Comparison of ENCODE assay signal across 11 mouse cellular contexts in genomic region chr17:24199252-24199651, GRCm38 (mm10). TPM values are rescaled to one million over a fixed set of nuclear protein-coding genes. Genes with fewer than 3 reads are reported as not detected.
DNase-seq lines count a peak whose midpoint lies in the region; ATAC-seq and TF ChIP-seq lines count a peak whose summit lies in the region.
"Had no signal": no experiment of that assay in that cellular context is flagged by ENCODE, and none has a peak within 500 bp of the region (broad histone marks: within the 10 kb centered on the region; RNA-seq: fewer than 3 reads in every experiment).

No protein-coding gene starts in this region.

- no peak for TF ChIP-seq POLR2A in brain, embryonic 14.5 days (IDR thresholded peaks at IDR 0.05; ENCODE audit: borderline replicate concordance, extremely low read depth, insufficient read depth, insufficient read length, poor library complexity, severe bottlenecking)

- peak overlapping the region; percentile 100 for H3K4me2 ChIP-seq in liver, embryonic 12.5 days
- H3K4me2 ChIP-seq: neural tube, embryonic 12.5 days had no signal

- peak; percentile 25 for DNase-seq in brain, embryonic 14.5 days (ENCODE audit: low read depth)
- DNase-seq in layer of hippocampus, adult 2 months (ENCODE audit: low spot score in 2 of 2), result peak; percentile 74 to 80
- no peak for DNase-seq in kidney, adult 18-20 months
- DNase-seq in ovary, adult 18-20 months (ENCODE audit: low spot score), result no peak
- DNase-seq: heart, postnatal 14 days; lung, postnatal 10 days had no signal

- peak overlapping the region; percentile 58 for H3K4me3 ChIP-seq in erythroblast, embryonic 14.5 days (replicated peaks)
- H3K4me3 ChIP-seq in layer of hippocampus, adult 2 months, result no peak overlapping the region; the same call in 1 of the 2 replicates
- peak overlapping the region; percentile 38 for H3K4me3 ChIP-seq in liver, embryonic 12.5 days
- H3K4me3 ChIP-seq: neural tube, embryonic 12.5 days had no signal

- TF ChIP-seq CTCF in brain, embryonic 14.5 days (IDR thresholded peaks at IDR 0.05; ENCODE audit: borderline replicate concordance, extremely low read depth, insufficient read depth, insufficient read length), result no peak
- no peak for TF ChIP-seq CTCF in layer of hippocampus, adult 2 months (conservative IDR thresholded peaks at IDR 0.05)

- WGBS in liver, embryonic 12.5 days (ENCODE audit: insufficient replicate concordance), result 34% methylated on average over 4 of the region's 4 CpGs

- peak overlapping the region; percentile 65 for H3K9ac ChIP-seq in liver, embryonic 12.5 days
- H3K9ac ChIP-seq: neural tube, embryonic 12.5 days had no signal

- no peaks in the 10 kb centered on the region for H3K27me3 ChIP-seq in erythroblast, embryonic 14.5 days (ENCODE audit: control insufficient read depth)
- H3K27me3 ChIP-seq in liver, embryonic 12.5 days (replicated peaks), result no peaks in the 10 kb centered on the region
- H3K27me3 ChIP-seq: neural tube, embryonic 12.5 days had no signal

- H3K9me3 ChIP-seq in erythroblast, embryonic 14.5 days (ENCODE audit: control insufficient read depth, low read length), result no peaks in the 10 kb centered on the region
- H3K9me3 ChIP-seq in liver, embryonic 12.5 days (replicated peaks), result no peaks in the 10 kb centered on the region
- H3K9me3 ChIP-seq: neural tube, embryonic 12.5 days had no signal

- peak overlapping the region; percentile 82 for H3K27ac ChIP-seq in layer of hippocampus, adult 2 months
- peak overlapping the region; percentile 98 for H3K27ac ChIP-seq in liver, embryonic 12.5 days
- H3K27ac ChIP-seq: neural tube, embryonic 12.5 days had no signal

- no peak for ATAC-seq in erythroblast, adult 5-6 weeks (replicated peaks; ENCODE audit: low FRiP score, poor library complexity, severe bottlenecking)
- ATAC-seq in liver, embryonic 12.5 days, result peak; percentile 65
- ATAC-seq in monocyte, adult 5-6 weeks (replicated peaks; ENCODE audit: insufficient number of reproducible peaks, low FRiP score, low TSS enrichment, poor library complexity, severe bottlenecking), result no peak

- peaks cover 100% of the 10 kb centered on the region for H3K4me1 ChIP-seq in erythroblast, embryonic 14.5 days (ENCODE audit: control insufficient read depth)
- peaks cover 100% of the 10 kb centered on the region for H3K4me1 ChIP-seq in liver, embryonic 12.5 days

- H3K36me3 ChIP-seq in erythroblast, embryonic 14.5 days (ENCODE audit: control insufficient read depth), result peaks cover 89% of the 10 kb centered on the region
- H3K36me3 ChIP-seq in liver, embryonic 12.5 days, result peaks cover 47% of the 10 kb centered on the region
- H3K36me3 ChIP-seq: neural tube, embryonic 12.5 days had no signal

RNA-seq across cellular contexts. Expression of gene Tbc1d24, which starts 6.1 kb away (rescaled TPM):
- 0.44 and 0.61 TPM in 2 replicates for polyA plus RNA-seq in erythroblast, embryonic 14.5 days (2012)
- 2.3 TPM in 2 replicates for total RNA-seq in erythroblast, adult 5-6 weeks (2015; ENCODE audit: low replicate concordance)
- total RNA-seq in erythroblast, adult 5-6 weeks (2017; ENCODE audit: low replicate concordance), result 0.98 and 1.6 TPM in 2 replicates
- polyA plus RNA-seq in brain, embryonic 14.5 days (2012; rRNA removed), result 74.3 and 84.7 TPM in 2 replicates
- 10 to 100 TPM; 61.2 to 66.1 TPM for total RNA-seq in layer of hippocampus, adult 2 months (2021)
- polyA plus RNA-seq in liver, embryonic 12.5 days (2016; fragmentation: Nextera tagmentation; extraction: Ambion mirVana), result 11.1 and 11.9 TPM in 2 replicates
- total RNA-seq in monocyte, adult 5-6 weeks (2017), result 0.68 to 1.0 TPM (median 0.96 TPM) in 3 replicates

RNA-seq across cellular contexts. Expression of gene Ntn3, which starts 10.1 kb away (rescaled TPM):
- polyA plus RNA-seq in erythroblast, embryonic 14.5 days (2012), result 0.36 and 0.47 TPM in 2 replicates
- not detected in 2 replicates for total RNA-seq in erythroblast, adult 5-6 weeks (2015; ENCODE audit: low replicate concordance)
- not detected in 2 replicates for total RNA-seq in erythroblast, adult 5-6 weeks (2017; ENCODE audit: low replicate concordance)
- 8.0 and 10.2 TPM in 2 replicates for polyA plus RNA-seq in brain, embryonic 14.5 days (2012; rRNA removed)
- total RNA-seq in layer of hippocampus, adult 2 months (2021), result 1 to 10 TPM; 9.1 to 9.9 TPM
- 2.1 and 2.7 TPM in 2 replicates for polyA plus RNA-seq in liver, embryonic 12.5 days (2016; fragmentation: Nextera tagmentation; extraction: Ambion mirVana)
- total RNA-seq in monocyte, adult 5-6 weeks (2017), result not detected in 3 replicates

RNA-seq across cellular contexts. Expression of gene Tedc2, which starts 21.4 kb away (rescaled TPM):
- 5.8 and 7.7 TPM in 2 replicates for polyA plus RNA-seq in erythroblast, embryonic 14.5 days (2012)
- total RNA-seq in erythroblast, adult 5-6 weeks (2015; ENCODE audit: low replicate concordance), result 5.6 and 10.9 TPM in 2 replicates
- 6.0 and 6.8 TPM in 2 replicates for total RNA-seq in erythroblast, adult 5-6 weeks (2017; ENCODE audit: low replicate concordance)
- 25.3 and 35.7 TPM in 2 replicates for polyA plus RNA-seq in brain, embryonic 14.5 days (2012; rRNA removed)
- total RNA-seq in layer of hippocampus, adult 2 months (2021), result 1 to 10 TPM; 9.5 to 9.8 TPM
- 12.3 and 12.6 TPM in 2 replicates for polyA plus RNA-seq in liver, embryonic 12.5 days (2016; fragmentation: Nextera tagmentation; extraction: Ambion mirVana)
- total RNA-seq in monocyte, adult 5-6 weeks (2017), result 2.9 to 6.6 TPM (median 3.1 TPM) in 3 replicates

RNA-seq across cellular contexts. Expression of gene Atp6v0c, which starts 29.8 kb away (rescaled TPM):
- polyA plus RNA-seq in erythroblast, embryonic 14.5 days (2012), result 65.8 and 80.2 TPM in 2 replicates
- 160 and 166 TPM in 2 replicates for total RNA-seq in erythroblast, adult 5-6 weeks (2015; ENCODE audit: low replicate concordance)
- total RNA-seq in erythroblast, adult 5-6 weeks (2017; ENCODE audit: low replicate concordance), result 53.8 and 97.7 TPM in 2 replicates
- polyA plus RNA-seq in brain, embryonic 14.5 days (2012; rRNA removed), result 1,361 and 1,487 TPM in 2 replicates
- total RNA-seq in layer of hippocampus, adult 2 months (2021), result 1,000 to 10,000 TPM; 1,075 to 1,153 TPM
- polyA plus RNA-seq in liver, embryonic 12.5 days (2016; fragmentation: Nextera tagmentation; extraction: Ambion mirVana), result 371 and 388 TPM in 2 replicates
- 55.6 to 90.6 TPM (median 83.3 TPM) in 3 replicates for total RNA-seq in monocyte, adult 5-6 weeks (2017)

RNA-seq across cellular contexts. Expression of gene Amdhd2, which starts 35.7 kb away (rescaled TPM):
- polyA plus RNA-seq in erythroblast, embryonic 14.5 days (2012), result 7.0 and 9.1 TPM in 2 replicates
- 3.3 and 12.5 TPM in 2 replicates for total RNA-seq in erythroblast, adult 5-6 weeks (2015; ENCODE audit: low replicate concordance)
- 11.0 and 15.1 TPM in 2 replicates for total RNA-seq in erythroblast, adult 5-6 weeks (2017; ENCODE audit: low replicate concordance)
- 37.2 and 40.7 TPM in 2 replicates for polyA plus RNA-seq in brain, embryonic 14.5 days (2012; rRNA removed)
- 10 to 100 TPM; 43.1 to 45.3 TPM for total RNA-seq in layer of hippocampus, adult 2 months (2021)
- 20.9 and 22.7 TPM in 2 replicates for polyA plus RNA-seq in liver, embryonic 12.5 days (2016; fragmentation: Nextera tagmentation; extraction: Ambion mirVana)
- 6.5 to 24.6 TPM (median 24.4 TPM) in 3 replicates for total RNA-seq in monocyte, adult 5-6 weeks (2017)

Comparison
In these comparisons a context has a peak if more than half of its experiments do, and no peak if none do; other contexts are left out.
1. DNase-seq: peak in brain, embryonic 14.5 days (single experiment) and layer of hippocampus, adult 2 months (2 of 2); none in kidney, adult 18-20 months (single experiment) and ovary, adult 18-20 months (single experiment).
2. RNA of gene Tbc1d24, which starts 6.1 kb away (total RNA-seq): 61.2 to 66.1 TPM in layer of hippocampus, adult 2 months; 0.98 to 2.3 TPM in erythroblast, adult 5-6 weeks and 0.68 to 1.0 TPM in monocyte, adult 5-6 weeks; every median in the first group is over 10 times any median in the second.
3. RNA of gene Ntn3, which starts 10.1 kb away (total RNA-seq): 9.1 to 9.9 TPM in layer of hippocampus, adult 2 months; not detected in erythroblast, adult 5-6 weeks and not detected in monocyte, adult 5-6 weeks; every median in the first group is over 10 times any median in the second.